Mouse (Mus musculus): ENCODE data around the gene Podn.
A peak's percentile ranks its signal among the peaks of the same experiment; 100 is the strongest.

Podn gene

DNA sequence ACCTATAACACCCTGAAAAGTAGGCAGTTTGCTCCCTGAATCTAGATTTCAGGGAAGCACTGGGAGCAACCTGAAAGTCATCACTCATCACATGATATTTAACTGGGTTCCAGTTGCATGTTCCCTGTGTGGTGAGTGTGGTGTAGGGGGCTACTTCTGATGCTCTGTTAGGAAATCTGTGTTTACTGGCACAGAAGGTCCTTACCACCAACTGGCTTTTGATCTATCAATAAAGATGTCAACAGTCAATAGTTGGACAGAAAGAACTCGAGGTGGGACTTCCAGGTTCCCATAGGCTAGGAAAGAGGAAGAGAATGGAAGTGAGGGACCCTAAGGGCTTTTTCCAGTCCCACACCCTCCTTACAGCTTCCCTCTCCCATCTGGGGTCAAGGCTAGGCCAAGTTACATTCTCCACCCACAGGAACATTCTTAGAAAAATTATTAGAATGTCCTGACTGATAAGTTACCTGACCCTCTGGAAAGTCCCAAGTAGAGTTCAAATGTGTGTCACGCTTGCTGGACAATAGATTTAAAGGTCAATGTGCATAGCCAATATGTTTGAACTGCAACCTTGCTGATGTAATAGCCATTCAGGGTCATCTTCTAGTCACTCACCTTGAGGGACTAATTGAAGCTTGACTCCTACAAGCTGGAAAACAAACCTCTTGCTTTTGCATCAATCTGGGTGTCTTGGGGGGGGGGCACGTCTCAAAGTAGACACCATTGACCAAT lies 18.9 kb downstream of the Podn start:
- no peak for DNase-seq

GRCm38 (mm10) chr4:108074204-108074823 lies 21.9 kb downstream of the Podn start:
- no peak for DNase-seq

DNA sequence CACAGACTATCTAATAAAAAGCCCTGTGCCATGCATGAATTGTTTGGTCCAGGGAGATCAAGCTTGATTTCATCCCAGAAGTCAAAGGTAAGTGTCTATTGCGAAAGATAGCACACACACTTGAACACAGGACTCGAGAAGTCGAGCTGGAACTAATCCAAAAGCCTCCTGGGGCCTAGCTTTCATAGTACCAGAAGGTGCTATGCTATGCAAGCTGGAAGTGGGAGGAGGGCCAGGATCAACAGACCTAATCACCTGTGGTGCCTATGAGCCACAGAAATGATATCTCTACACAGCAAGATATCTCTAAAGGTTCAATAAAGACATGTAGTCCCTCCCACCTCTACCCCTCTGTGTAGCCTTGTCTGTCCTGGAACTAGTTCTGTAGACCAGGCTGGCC lies 24.2 kb downstream of the Podn start:
- DNase-seq, result peak; percentile 20 to 22

- DNase-seq, result peak; percentile 96 to 97
Measured at GRCm38 (mm10) chr4:108071235-108071901, 24.9 kb downstream of the Podn start.

DNA sequence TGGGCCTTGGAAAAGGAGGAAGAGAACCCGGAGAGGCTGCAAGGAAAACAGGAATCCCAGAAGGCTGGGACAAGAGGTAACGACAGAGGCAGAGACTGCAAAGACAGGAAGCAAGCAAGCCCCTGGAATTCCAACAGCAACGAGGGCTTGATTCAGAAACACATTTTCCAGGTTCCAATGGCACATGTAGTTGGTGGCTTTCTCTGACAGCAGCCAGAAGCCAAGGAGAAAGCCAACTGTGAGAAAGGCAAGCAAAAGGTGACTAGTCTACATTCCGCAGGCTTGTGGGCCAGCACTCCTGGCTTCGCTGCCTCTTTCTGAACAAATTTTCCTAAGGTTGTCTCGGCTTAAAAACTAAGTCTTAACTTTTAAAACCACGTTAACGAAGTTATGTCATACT lies 25.5 kb downstream of the Podn start:
- peak in 1 of 2 experiments; percentile 23 for DNase-seq

GRCm38 (mm10) chr4:108070286-108070685 lies 26.0 kb downstream of the Podn start:
- no peak for DNase-seq

DNA sequence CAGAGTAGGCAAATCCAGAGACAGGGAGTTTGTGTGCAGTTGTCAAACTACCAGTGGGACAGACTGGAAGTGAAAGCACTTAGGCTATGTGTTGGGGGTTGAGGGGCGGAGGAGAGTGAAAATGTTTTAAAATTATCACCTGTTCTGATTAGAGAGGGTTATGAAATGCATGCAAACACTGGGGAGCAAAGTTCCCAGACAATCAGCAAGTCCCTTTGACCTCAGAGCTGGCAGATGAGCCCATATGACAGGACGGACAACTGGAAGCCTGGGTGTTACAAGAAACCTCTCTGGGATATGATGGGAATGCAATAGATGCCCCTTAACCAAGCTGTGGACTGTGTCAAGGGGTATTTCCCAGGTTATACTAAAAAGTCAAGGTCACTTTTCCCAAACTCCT lies 28.2 kb downstream of the Podn start:
- DNase-seq, result no peak

DNA sequence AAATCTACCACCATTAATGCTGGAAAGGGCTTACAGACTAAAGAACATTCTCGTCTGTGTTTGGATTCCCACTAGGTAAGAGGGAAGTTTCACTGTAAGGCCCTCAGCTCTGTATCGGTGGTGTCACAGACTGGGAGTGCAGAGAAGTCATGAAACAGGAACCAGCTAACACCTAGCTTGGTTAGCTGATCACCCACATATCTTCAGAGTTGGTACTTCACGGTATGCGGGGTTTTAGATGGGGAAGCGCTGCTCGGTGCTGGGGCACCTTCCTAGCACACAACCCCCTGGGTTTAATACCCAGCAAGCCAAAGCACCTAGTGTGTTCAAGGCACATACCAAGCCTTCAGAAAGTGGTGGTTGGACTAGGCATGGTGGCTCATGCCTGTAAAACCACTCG lies 29.0 kb downstream of the Podn start:
- DNase-seq, result no peak

GRCm38 (mm10) chr4:108066569-108066968 lies 29.7 kb downstream of the Podn start:
- no peak for DNase-seq

DNA sequence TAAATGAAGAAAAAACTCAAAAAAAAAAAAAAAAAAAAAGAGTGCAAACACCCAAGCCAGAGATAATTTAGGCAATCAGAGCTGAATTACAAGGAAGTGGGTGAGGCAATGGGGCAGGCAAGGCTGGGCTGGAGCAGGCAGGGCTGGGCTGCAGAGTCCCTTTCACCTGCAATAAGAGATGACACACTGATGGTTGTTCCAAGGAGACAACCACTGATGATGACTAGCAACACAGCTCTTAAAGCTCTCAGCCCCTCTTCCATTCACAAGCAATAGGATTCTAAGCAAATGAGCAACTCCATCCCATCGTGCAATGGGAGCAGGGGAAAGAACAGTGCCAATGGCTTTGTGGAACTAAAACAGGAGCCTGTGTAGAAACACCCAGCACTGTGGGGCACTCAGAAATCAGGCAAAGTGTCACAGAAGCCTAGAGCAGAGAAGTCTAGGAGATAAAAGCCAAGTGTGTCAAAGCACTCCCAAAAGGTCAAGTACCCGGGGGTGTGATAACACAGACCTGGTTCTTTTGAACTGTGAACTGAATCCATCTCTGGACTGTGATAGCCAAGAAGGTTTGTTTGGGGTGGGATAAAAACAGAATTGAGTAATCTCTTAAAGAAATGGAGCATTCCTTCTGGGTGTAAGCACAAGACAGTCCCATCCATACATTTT lies 30.9 kb downstream of the Podn start:
- DNase-seq, result no peak

DNA sequence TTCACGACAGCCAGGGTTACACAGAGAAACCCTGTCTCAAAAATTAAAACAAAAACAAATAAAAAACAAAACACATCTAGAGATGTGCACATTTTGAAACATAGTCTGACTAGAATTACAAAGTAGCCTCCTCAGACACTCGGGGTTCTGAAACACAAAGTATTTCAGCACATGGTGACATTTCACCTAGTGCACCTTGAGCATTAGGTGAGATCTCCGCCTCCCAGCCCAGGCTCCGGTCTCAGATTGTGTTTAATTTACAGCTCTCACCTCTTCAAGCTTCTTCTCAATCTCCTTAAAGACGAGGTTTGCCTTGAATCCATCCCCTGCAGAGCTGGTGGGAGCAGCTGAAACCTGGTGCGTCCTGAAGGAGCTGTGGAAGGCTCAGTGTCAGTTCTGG lies 32.6 kb downstream of the Podn start:
- no peak for DNase-seq

GRCm38 (mm10) chr4:108062524-108062923 lies 33.7 kb downstream of the Podn start:
- no peak for DNase-seq

- peak; percentile 40 to 46 for DNase-seq
Measured at GRCm38 (mm10) chr4:108060774-108061173, 35.5 kb downstream of the Podn start.

DNA sequence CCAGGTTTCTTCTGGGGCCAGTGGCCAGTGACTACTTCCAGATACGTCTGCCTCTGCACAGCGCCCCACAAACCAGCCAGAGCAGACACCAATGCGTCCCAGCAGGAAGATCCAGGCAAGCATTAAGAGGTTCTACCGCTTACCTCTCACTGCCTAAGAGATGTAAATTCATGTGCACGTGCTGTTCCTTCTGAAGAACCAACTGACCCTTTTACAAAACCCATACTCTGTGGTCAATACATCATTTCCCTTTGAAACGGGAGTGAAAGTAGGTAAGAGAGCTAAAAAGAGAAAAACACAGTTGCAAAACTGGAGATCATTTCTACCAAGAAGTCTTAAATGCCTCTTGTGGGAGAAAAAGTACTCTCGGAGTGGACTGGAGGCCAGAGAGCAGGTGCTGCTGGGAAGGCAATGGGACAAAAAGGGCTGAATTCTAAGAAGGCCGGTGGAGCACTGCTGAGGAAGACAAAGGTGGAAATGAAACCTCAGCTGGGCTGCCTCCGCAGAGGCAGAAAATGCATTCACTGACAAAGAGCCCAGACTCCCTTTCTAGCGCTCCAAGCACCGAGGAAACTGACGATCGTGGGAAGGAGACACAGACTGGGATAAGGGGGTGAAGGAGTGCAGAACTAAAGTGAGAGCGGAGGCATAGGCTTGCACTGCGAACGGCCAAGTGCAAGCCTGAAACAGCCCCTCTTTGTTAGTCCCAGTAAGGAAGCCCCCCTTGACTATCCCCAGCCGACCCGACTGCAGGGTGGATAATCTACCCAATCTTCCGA lies 36.5 kb downstream of the Podn start:
- DNase-seq, result peak in 1 of 2 experiments; percentile 21

GRCm38 (mm10) chr4:108058166-108058565 lies 38.1 kb downstream of the Podn start:
- DNase-seq, result peak; percentile 29 to 33

GRCm38 (mm10) chr4:108057247-108057646 lies 39.0 kb downstream of the Podn start:
- no peak for DNase-seq

DNA sequence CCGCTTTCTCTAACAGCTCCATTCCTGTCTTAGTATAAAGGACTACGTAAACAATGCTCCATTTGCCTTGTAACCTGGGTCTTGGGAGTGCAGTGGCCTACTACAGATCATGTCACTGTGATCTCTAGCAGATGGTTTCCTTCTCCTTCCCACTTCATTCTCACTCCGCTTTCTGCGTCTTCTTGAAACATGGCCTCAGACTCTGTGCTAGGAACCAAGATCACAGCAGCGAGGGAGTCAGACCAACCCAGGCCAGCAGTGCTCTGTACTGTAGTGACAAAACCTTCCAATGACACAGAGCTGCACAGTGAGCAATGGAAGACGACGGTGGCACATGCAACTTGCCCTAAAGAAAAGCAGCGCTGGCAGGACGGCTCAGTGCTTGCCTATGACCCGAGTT lies 40.4 kb downstream of the Podn start:
- no peak for DNase-seq

DNA sequence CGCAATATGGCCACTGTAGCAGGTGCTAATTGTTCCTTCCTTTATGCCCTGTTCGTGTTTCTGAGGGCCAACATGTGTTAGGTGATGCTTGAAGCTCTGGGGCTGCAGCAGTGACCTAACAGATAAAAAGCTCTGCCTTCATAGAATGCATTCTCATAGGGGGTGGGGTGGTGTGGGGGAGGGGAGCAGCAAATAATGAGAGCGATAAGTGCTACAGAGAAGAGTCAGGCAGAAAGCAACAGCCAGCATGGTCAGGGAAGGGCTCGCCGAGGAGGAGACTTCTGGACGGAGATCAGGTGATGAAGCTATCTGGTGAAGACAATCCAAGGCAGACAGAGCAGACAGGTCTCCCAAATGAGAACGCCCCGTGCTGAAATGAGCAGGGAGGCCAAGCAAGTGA lies 43.6 kb downstream of the Podn start:
- DNase-seq, result no peak

GRCm38 (mm10) chr4:108051687-108052274 lies 44.5 kb downstream of the Podn start:
- DNase-seq, result peak; percentile 68 to 76

DNA sequence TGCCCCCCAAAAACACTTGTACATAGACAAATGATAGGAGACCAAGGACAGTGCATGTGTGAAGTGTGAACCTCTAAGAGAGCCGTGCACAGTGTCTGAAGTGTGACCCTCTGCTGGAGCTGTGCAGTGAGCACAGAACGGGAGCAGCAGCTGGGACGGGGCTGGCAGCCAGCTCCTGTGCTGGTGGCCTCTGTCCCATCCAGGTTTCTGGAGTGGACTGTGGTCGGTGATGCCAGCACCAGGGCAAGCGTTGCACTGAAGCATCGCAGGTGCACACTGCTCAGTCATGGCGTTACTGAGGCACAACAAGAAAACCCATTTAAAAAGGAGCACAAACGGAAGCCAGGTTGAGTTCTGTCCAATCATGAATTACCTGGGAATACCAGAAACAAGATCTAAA lies 50.1 kb downstream of the Podn start:
- DNase-seq, result no peak

DNA sequence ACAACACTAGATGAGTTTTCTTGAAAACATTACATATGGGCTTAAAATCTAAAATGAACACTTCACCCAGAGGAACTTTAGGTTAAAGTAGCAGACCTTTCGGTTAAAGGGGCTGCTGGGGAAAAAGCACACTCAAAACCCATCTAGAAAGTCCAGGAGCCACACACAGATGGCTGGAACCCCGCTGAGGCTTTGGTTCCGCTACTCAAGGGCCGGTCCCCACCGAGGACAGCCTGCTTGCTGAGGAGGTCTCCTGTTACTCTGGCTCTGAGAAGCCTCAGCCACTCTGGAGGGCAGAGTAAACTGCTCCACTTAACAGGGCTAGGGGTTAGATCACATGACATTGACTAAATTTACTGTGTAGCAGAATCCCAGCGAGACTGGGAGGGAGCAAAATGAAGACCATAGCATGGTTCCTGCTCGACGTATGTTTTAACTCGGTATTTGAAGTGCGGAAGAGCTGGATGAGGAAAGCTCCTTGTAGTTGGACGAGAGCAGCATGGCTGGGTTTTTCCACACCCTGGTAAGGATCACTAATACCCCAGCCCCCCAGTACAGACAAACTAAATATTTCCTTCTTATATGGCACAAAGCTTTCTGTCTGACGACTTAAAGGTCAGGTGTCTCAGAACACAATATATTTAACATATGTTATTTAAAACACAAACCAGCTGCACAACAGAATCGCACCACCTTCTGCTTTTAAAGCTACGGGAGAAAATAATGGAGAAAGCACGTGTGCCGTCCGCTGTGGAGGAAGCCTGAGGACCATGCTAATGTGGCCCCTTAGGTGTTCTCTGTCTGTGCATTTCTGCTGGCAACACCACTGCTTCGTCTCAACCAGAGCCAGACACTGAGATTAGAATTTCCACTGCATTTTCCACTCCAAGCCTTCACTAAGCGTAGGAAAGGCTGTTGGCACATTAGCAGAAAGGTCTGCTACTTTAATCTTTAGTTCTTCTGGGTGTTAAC lies 50.8 kb downstream of the Podn start:
- DNase-seq, result no peak

Measured in cerebellum, adult 18-20 months (tissue).